11 mouse cellular contexts compared by ENCODE assay signal in genomic region chr7:6874448-6874847, GRCm38 (mm10).
A peak's percentile ranks its signal among the peaks of the same experiment; 100 is the strongest.
DNase-seq lines count a peak whose midpoint lies in the region; ATAC-seq lines count a peak whose summit lies in the region.
"Had no signal": no experiment of that assay in that cellular context is flagged by ENCODE, and none has a peak within 500 bp of the region (broad histone marks: within the 10 kb centered on the region; RNA-seq: fewer than 3 reads in every experiment).

No protein-coding gene starts in this region.

- no peaks in the 10 kb centered on the region for H3K36me3 ChIP-seq in hindbrain, embryonic 10.5 days
- H3K36me3 ChIP-seq in midbrain, embryonic 10.5 days: no peaks in the 10 kb centered on the region
- H3K36me3 ChIP-seq: limb, embryonic 15.5 days; stomach, embryonic 15.5 days had no signal

- WGBS in hindbrain, embryonic 10.5 days: 66% methylated on average over 19 of the region's 19 CpGs
- WGBS in midbrain, embryonic 10.5 days: 67% methylated on average over 19 of the region's 19 CpGs

- H3K4me1 ChIP-seq in hindbrain, embryonic 10.5 days (replicated peaks): peaks cover 9% of the 10 kb centered on the region
- peaks cover 16% of the 10 kb centered on the region for H3K4me1 ChIP-seq in midbrain, embryonic 10.5 days
- H3K4me1 ChIP-seq: limb, embryonic 15.5 days; stomach, embryonic 15.5 days had no signal

- peak; percentile 20 to 25 for DNase-seq in layer of hippocampus, postnatal 36 days
- no peak for DNase-seq in layer of hippocampus, adult 11-12 months (ENCODE audit: low spot score)
- DNase-seq in hindbrain, embryonic 10.5 days (ENCODE audit: low spot score): peak; percentile 22
- peak; percentile 64 for DNase-seq in midbrain, embryonic 10.5 days (ENCODE audit: low spot score)
- peak; percentile 7 for DNase-seq in right cerebral cortex, postnatal 25 days
- no peak for DNase-seq in thymus, postnatal 14 days
- DNase-seq in lung, postnatal 10 days: no peak

- no peaks in the 10 kb centered on the region for H3K27me3 ChIP-seq in hindbrain, embryonic 10.5 days (ENCODE audit: insufficient read depth, poor library complexity, severe bottlenecking)
- H3K27me3 ChIP-seq in midbrain, embryonic 10.5 days (ENCODE audit: low read depth, poor library complexity, severe bottlenecking): no peaks in the 10 kb centered on the region
- H3K27me3 ChIP-seq: limb, embryonic 15.5 days; stomach, embryonic 15.5 days had no signal

- no peak for ATAC-seq in monocyte, adult 5-6 weeks (replicated peaks; ENCODE audit: insufficient number of reproducible peaks, low FRiP score, low TSS enrichment, poor library complexity, severe bottlenecking)

- no peak overlapping the region for H3K27ac ChIP-seq in hindbrain, embryonic 10.5 days
- H3K27ac ChIP-seq in midbrain, embryonic 10.5 days (replicated peaks): peak overlapping the region; percentile 46; the same call in 1 of the 2 replicates
- H3K27ac ChIP-seq: limb, embryonic 15.5 days; stomach, embryonic 15.5 days had no signal

- H3K4me3 ChIP-seq in hindbrain, embryonic 10.5 days: no peak overlapping the region
- no peak overlapping the region for H3K4me3 ChIP-seq in midbrain, embryonic 10.5 days
- H3K4me3 ChIP-seq: erythroblast, embryonic 14.5 days; limb, embryonic 15.5 days; stomach, embryonic 15.5 days had no signal

- no peaks in the 10 kb centered on the region for H3K9me3 ChIP-seq in hindbrain, embryonic 10.5 days
- H3K9me3 ChIP-seq in midbrain, embryonic 10.5 days (replicated peaks): no peaks in the 10 kb centered on the region
- H3K9me3 ChIP-seq: limb, embryonic 15.5 days; stomach, embryonic 15.5 days had no signal

Comparison
In these comparisons a context has a peak if more than half of its experiments do, and no peak if none do; other contexts are left out.
1. DNase-seq: peak in layer of hippocampus, postnatal 36 days (2 of 2), hindbrain, embryonic 10.5 days (single experiment), midbrain, embryonic 10.5 days (single experiment) and right cerebral cortex, postnatal 25 days (single experiment); none in layer of hippocampus, adult 11-12 months (single experiment), thymus, postnatal 14 days (single experiment) and lung, postnatal 10 days (single experiment).